Mouse (Mus musculus): ENCODE data around the gene Cox11.
A peak's percentile ranks its signal among the peaks of the same experiment; 100 is the strongest.

Cox11 gene

DNA sequence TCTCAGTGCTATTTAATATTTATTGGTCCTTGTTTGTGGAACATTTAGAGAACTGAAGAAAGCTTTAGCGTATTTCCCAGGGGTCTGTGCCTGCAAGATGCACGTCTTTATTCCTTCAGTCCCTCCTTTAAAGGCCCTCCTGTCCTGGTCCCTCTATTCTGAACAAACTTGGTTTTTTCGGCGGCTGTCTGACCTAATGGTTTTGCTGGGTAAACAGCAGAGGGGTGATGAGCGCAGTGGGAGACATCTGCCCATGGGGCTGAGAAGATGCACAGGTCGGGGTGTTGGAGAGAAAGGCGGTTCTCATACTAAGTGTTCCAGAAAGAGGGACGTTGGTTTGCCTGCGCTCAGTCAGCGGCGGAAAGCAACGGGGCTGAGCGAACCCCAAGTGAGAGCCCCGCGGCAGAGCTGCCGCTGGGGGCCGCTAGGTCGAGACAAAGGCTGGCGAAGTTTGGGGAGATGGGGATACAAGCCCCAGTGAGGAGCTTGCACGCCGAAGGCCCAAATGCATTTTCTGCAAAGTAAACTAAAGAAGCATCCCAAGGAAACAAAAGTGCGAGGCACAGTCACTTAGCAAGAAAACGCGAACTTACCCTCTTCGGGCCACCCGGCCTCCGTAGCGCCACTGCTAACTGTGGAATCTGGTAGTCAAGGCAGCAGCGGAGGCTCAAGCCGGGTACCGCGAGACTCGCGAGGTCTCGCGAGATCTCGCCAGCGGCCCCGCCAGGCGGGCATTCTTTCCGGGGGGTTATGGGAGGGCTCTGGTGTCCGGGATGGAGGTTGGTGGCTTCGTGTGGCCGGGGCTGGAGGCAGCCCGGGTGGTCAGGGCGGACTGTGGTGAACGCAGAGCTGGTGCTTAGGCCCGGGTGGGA, at the start of gene Cox11, which contains the start of gene Stxbp4:
Gene Cox11 (plus strand): TSS at position 734 of the 872 bp plus-strand sequence.
Gene Stxbp4 (minus strand): TSS at position 645 of the 872 bp plus-strand sequence.
- DNase-seq (ENCODE audit: low spot score), result peak; percentile 90

DNA sequence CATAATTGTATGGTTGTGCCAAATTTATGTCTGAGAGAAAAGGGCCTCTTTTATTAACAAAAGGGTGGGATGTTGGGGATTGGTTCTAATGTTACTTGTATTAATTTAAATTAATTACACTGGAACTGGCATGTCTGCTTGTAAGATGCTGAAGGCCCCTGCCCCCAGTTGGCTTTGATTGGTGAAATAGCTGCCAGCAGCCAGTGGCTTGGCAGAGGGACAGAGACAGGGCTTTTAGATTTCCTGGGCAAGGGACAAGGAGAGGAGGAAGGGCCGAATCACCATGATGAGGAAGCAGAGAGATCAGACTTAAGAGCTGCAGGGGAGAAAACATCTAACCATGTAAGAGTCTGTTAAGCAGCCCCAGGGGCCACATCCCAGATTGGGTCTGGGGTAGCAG, 47.0 kb upstream of the Cox11 start:
- DNase-seq (ENCODE audit: low spot score), result no peak

DNA sequence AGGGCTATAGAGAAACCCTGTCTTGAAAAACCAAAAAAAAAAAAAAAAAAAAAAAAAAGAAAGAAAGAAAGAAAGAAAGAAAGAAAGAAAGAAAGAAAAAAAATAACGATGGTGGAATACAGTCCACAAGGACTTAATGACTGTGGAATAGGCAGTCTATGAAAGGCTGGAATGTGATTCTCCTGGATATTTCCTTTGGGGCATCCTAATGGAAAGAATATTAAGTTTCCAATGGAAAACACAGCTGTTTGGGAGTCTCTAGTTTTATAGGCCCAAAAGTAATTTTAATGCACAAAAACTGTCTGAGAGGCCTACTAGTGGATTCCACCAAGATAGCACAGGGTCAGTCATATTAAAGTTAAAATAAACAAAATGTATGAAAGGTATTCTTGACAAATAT, 42.1 kb upstream of the Cox11 start:
- no peak for DNase-seq (ENCODE audit: low spot score)

DNA sequence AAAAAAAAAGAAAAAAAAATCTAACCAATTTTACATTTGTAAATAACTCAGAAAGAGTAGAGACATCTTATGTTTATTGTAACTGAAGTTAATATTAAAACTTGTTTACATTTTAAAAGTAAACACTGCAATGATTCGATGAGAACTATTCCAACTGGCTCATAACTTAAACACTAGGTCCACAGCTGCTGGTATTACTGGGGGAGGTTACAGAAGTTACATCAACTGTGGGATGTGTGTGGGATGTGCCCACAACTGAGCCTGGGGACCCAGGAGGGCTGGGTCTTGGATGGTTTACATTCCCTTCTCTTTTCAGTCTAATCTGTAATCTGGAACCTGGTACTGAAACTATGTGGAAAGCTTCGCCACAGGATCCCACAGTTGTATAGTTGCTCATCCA, 34.9 kb upstream of the Cox11 start:
- DNase-seq (ENCODE audit: low spot score), result no peak

DNA sequence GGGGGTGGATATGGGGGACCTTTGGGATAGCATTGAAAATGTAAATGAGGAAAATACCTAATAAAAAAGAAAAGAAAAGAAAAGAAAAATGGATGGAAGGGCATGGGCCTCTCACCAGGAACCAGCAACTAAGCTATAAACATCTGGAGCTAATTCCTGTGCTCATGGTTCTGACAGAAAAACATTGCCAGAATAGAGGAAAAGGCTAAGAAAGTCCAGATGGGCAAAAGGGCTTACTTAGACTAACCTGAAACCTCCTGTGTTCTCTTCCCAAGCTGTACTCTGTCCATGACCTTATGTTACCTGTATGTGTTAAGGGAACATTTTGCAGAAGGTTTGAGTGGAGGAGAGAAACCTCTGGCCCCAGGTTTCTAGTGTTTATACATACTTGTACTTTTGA, 25.9 kb upstream of the Cox11 start:
- DNase-seq (ENCODE audit: low spot score), result no peak

DNA sequence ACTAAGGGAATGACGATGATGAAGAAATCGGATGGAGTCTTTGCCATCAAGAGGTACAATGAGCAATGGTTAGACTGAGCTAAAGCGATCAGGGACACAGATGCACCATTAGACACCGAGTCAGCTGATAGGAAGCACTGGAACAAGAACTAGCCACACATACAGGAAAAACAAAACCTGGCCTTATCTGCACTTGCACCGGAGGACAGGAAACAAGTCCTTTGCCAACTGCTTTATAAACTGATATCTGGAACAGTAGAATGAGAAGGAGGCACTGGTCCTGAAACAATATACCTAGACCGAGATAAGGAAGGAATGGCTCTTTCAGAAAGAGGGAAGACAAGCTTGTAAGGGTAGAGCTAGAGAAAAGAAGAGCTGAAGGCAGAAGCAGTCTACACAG, 23.2 kb upstream of the Cox11 start:
- no peak for DNase-seq (ENCODE audit: low spot score)

DNA sequence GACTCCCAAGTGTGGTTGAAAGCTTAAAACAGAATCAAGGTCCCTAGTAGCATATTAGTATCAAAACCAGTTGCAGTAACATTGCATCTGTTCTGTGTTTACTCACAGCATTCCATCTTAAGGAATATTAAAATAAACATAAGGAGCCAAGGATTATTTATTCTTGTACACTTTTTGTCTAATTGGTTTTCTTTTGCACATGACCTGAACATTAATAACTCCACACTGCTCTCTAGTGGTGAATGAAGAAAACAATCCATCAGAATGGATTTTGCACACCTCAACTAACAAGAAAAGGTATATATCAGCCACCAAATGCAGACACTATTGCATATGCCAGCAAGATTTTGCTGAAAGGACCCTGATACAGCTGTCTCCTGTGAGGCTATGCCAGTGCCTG, 21.5 kb upstream of the Cox11 start:
- DNase-seq (ENCODE audit: low spot score), result no peak

DNA sequence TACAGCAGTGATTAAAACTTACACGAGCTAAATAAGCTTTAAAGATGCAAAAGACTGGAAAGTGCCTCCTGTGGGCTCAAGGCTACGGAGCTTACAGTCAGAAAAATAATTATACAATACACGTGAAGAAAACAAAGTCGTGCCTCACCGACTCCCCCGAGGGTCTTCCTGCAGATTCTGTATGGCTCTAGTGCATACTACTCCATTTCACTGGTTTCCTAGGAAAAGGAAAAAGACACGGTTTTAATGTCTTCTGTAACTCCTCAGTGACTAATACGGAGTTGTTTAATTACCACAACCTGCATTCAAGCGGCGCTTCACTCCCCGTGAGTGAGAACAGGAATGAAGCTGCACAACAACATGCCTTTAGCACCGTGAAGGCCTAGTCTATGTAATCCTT, 15.9 kb upstream of the Cox11 start:
- no peak for DNase-seq (ENCODE audit: low spot score)

DNA sequence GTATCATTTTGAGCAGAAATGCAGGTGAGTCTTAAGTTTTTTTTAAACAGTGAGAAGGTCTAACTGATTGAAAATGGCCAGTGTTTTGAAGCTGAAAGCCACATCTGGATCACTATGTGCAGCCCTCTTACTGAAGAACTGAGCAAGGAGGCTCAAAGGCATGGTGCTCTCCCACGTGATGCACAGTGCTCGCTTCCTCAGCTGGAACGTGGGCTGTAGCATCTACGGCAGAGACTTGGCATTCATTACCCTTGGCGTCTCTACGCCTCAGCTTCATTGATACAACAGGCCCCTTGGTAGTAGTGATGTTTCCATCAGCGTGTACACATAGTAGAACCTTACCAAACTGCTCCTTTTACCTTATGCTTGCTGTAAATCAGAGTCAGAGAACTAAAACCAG, 15.5 kb upstream of the Cox11 start:
- DNase-seq (ENCODE audit: low spot score), result no peak

DNA sequence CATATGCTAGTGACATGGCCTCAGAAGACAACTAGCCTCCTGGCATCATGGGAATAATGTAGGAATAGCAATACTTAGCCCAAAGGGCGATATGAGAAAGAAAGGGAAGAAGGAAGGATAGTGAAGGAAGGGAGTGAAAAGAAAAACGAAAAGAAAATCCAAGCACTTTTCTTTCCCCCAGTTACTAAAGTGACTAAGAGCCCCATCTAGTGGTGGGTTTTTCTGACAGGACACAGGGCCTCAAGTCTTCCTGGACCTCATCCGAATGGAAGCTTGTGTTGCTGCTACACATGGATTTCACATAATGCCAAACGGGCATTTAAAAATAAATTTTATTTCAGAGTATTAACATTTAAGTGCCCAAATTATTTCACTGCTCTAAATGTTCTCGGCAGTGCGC, 14.5 kb upstream of the Cox11 start:
- peak; percentile 14 for DNase-seq (ENCODE audit: low spot score)

DNA sequence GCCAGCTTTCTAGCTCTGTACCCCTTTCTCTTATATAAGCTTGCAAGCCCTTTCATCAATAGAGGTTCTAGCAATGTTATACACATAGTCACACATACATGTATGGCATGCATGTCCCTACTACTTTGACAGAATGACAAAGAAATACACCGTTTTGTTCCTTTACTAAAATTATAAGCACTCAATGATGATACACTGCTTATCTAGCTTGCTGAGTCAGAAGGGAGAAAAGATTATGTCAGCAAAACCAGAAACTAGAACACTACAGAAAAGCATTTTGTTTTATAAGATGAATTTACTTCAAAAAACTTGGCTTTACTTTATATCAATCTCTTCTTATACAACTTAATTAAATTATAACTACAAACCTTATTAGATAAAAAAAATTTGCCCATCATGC, 12.8 kb upstream of the Cox11 start:
- no peak for DNase-seq (ENCODE audit: low spot score)

DNA sequence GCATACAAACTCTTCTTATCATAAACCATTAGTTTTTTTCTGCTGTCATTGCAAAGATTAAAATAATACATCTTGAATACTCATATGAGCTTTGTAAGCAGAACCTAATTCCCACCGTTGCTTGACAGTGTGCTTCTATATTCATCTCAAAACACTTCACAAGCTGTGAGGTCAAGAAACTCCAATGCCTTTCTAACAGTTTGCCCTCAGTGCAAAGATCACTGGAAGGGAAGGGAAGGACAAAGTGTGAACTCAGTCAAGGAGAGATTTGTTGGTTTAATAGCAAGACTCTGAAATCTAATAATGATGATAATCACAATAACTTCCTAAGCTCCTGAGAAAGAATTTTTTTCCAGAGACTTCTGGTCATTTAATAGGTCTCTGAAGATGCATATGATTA, 10.2 kb upstream of the Cox11 start:
- no peak for DNase-seq (ENCODE audit: low spot score)

DNA sequence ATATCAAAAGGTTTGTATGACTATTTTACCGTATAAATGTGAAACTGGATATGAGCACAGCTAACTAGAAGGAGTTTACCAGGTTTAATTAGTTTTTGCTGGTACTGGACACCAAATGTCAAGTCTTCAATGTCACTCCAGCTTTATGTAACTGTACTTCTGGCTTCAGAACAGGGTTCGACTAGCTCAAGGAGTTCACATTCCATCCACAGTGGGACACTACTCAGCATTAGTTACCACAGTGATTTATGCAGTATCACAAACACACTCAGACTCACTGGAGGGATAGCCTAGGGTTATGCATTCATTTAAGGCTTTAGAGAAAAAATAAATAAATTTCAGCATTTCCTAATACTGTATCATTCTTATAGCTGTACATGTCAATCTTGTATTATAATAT, 5.5 kb upstream of the Cox11 start:
- DNase-seq (ENCODE audit: low spot score), result no peak

DNA sequence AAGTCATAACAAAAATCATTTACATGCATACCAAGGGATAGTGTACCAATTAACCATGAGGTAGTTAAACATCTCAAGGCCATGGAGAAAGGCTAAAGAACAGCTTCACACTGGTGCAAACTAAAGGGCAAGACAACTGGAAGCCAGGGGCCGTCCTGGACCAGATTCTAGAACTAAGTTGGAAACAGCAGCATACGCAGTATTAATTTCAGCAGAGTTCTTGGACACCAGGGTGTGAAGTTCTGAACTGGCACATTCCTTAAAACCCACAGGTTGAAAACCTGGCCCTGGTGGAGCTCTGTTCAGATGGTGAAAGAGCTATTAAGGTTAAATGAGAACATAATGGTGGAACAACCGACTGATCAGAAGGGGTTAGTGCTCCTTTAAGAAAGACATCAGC, 3.3 kb upstream of the Cox11 start:
- DNase-seq (ENCODE audit: low spot score), result no peak

DNA sequence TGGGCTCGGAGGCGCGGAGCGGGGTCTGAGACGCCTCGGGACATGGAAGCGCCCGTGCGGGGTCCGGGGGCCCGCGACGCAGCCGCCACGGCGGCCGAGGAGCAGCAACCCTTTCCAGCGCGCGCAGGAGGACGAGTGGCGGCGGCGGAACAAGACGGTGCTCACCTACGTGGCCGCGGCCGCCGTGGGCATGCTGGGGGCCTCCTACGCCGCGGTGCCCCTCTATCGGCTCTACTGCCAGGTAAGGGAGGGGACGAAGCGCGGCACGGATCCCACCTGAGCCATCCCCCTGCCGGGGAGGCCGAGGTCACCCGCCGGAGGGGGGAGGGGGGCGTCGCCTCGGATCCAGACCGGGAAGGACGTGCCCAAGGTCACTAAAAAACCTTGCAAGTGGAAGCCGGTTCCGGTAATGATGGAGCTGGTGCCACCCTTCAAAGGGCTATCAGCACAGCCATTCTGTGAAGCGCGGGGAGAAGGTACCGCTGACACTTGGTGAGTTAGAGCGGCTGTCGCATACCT, 398 bp downstream of the Cox11 start:
- no peak for DNase-seq (ENCODE audit: low spot score)

DNA sequence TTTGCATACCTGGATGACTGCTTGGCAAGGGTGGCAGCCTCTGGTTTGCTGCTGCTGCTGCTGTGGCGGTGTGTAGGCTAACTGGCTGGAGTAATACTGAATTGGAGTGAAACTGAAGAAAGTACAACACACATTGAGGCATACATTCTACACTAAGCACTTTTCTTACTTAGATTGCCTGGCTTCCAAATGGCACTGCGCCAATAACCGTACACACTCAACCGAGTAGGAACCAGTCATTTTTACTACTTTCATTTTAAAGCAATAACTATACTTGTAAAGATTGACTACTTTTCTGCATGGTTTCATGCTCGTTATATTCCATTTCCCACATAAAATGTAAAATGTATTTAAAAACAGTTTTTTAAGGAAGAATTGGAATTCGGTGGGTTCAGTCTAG, 11.8 kb downstream of the Cox11 start:
- no peak for DNase-seq (ENCODE audit: low spot score)

DNA sequence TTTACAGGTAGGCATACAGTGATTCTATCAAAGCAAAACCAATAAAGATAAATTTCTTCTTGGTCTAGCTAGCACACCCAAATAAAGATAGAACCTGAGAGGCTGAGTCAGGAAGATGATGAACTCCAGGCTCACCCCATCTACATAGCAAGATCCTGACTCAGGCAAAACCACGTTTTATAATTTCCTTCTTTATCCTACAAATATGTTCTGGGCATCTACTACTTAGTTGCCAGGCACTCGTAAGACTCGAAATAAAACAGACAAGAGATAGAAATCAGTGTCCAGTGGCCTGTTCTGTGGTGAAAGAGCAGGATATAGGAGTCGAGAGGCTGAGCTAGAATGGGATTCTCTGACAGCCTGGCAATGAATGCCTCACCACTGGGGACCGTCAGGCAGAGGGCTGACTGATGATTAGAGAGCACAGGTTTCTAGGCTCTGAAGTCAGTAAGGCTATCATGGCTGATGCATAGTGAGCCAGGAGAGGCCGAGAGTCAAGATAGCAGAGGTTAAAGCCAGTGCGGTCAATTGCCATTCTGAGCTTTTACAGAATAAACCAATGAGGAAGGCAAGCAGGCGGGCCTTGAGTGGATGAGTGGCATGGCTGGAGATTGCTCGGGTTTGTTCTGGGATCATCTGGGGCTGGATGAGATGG, 12.4 kb downstream of the Cox11 start:
- no peak for DNase-seq (ENCODE audit: low spot score)

DNA sequence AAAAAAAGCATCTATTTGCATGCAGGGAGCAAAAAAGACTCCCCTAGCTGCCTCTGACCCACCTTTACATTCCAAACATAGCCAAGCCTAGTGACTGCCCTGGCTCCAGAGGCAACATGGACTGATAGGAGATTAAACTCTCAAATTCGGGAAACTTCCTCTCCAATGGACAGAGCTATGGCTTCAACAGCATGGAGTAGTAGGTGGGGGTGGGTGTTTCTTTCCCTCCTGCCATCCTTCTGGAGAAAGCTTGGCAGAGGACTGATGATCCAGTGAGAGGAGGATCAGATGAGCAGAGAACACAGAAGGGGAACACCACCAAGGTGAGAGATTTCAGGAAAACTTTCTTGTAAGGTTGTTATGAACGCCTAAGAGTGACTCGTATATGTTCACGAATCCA, 14.6 kb downstream of the Cox11 start:
- DNase-seq (ENCODE audit: low spot score), result no peak

DNA sequence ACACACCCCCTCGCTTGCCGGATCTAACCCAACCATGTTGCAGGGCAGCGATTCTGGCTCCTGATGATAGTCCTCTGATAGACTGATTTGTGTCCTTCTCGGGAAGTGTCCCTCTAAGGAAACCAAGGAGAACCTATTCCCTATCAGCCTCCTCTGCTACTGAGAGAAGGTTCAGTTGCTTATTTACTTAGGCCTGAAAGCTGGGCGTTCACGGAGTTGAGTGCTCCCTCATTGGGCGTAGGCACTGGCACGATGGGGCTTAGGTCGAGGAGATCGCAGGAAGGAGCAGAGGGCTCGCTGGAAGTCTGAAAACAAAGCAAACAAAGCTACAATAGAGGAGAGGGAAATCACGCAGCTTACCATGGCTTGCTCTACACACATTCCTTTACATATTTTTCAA, 19.6 kb downstream of the Cox11 start:
- DNase-seq (ENCODE audit: low spot score), result no peak

DNA sequence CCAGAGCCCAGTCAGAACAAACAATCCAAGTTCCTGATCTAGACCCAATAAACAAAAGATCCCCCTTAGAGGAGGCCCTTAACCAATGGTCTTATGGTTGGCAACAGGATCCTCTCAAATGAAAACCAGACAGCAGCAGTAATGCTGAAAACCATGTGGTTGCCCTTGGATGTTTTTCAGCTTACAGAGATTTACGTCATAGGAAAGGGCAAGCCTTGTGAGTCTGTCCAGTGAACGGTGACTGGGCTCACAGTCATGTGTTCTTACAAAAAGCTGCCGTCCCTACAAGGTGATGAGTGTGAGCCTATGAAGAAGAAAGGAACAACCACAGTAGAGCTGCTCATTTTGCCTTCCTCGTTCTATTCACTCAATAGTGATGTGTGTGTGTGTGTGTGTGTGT, 22.7 kb downstream of the Cox11 start:
- no peak for DNase-seq (ENCODE audit: low spot score)

DNA sequence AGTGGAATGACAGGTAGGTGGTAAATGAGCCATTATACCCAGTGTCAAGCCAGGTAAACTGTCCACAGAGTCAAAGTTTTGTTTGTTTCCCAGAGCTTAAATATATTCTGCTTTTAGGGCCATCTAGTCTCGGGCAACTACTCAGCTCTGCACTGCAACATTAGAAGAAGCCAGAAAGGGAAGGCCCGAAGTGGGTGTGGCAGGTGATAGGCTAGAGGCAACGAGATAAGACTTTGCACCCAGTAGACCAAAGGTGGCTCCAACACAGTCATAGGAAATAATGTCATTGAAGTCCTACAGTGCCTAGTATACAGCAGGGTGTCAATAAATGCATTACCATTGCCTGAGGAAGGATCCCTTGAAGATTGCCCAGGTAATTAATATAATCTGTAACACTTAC, 25.1 kb downstream of the Cox11 start:
- no peak for DNase-seq (ENCODE audit: low spot score)

DNA sequence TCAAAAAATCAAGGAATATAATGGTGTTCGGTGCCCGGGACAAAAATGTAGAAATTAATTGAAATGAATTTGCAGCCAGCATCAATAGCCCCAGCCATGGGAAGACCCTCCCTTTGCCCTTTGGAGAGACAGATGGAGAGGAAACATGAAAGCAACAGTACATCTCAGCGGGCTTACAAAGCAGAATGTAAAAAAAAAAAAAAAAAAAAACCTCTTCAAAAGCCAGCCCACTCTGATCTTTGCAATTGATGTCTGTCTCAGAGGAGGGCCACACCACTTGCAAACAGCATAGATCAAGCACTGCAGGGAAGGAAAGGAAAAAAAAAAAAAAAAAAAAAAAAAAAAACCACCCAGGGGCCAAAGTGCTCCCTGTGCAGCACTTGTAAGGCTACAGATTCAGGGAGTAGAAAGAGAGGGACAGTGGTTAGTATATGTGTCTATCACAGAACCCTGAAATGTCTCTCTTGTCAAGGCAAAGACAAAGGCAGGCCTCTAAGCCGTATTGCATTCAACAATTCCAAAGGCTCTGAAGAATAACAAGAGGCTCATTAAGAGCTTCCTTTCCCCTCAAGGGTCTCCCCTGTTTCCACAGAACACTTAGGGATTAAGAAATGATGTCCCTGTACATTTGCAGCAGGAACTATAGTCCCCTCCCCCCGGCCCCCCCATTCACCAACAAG, 25.8 kb downstream of the Cox11 start:
- no peak for DNase-seq (ENCODE audit: low spot score)

All from T-cell, adult 2 months (primary cell).